Mouse (Mus musculus): Measurements from ENCODE around the gene Bank1. TPM values are rescaled to one million over a fixed set of nuclear protein-coding genes. Genes with fewer than 3 reads are reported as not detected.
"Not testable (repeated sequence)": the region's sequence is repeated elsewhere in the genome, so short reads cannot be mapped to it uniquely, and the experiment has no call there.

The Bank1 gene
- 1 to 10 TPM in 1 of 2 experiments, under 1 TPM in 1; 0.93 to 1.3 TPM for total RNA-seq (2021)
- long read RNA-seq, experiment 1, partial matches to known transcripts = 1 of 1 reads
- long read RNA-seq, experiment 1, other reads (novel, unspliced or antisense) = 0 of 1 reads
- long read RNA-seq, experiment 2, partial matches to known transcripts = 0 of 1 reads
- long read RNA-seq, experiment 2, other reads (novel, unspliced or antisense) = 1 of 1 reads

GRCm38 (mm10) chr3:136325783-136326182 is at the start of gene Bank1:
Gene Bank1, minus strand, starts transcription at chr3:136326066.
- intact Hi-C loops (cut with DNase I) = no loop called here
- peak; percentile 31 to 34 for DNase-seq

- intact Hi-C loops (cut with DNase I) = no loop called here
- no peak for DNase-seq
Observed at GRCm38 (mm10) chr3:136369916-136370315, 44.0 kb upstream of the Bank1 start.

DNA sequence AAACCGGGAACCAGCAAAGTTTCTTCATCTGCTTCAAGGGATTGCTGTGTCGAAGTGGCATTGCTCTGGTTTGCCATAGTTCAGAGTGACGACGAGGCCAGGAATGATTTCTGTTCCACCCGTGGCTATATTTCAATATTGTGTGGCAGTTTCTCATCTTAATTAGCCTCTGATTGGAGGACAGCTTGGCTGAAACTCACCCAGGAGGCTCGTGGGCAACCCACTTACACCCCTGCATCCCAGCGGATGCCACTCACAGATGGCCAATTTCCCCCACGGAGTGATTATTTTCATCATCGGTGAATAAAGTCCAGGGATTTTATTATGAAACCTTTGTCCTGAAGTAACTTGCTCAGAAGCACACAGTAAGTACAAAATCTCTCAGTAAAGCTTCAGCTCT is 43.6 kb upstream of the Bank1 start:
- no peak for DNase-seq
- intact Hi-C loops (cut with DNase I) = no loop called here

- DNase-seq = no peak
- intact Hi-C loops (cut with DNase I) = no loop called here
Observed at GRCm38 (mm10) chr3:136368505-136368999, 42.7 kb upstream of the Bank1 start.

DNA sequence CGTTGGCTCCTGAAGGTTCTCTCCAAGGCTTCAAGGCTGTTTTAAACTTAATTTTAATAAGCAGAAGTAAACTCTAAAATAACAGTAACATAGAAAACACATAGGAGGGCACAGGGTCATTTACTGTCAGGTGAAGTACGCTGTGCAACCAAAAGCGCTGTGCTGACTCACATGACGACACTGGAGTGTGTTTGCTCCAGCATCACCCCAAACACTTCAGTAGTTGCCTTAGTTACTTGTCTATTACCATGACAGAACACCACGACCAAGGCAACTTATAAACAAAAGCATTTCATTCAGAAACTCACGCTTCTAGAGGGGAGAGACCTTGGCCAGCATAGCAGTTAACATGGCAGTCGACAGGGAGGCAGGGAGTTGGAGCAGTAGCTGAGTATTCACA is 23.8 kb upstream of the Bank1 start:
- intact Hi-C loops (cut with DNase I) = no loop called here
- DNase-seq = no peak

DNA sequence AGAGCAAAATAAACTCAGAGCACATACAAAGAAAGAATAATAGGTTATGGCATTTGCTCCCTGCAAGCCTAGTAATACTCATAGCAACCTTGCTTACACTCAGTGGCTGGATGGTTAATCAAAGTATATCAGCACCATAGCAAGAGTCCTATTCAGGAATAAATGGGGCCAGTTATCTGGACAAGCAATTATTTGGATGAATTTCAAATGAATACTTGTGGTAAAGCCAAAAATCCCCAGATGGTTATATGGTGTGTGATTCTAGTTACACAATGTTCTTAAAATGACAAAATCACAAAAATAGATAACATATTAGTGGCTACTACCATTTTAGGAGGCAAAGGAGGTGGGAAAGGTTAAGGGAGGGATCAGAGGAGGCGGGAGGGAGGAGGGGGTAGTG is 22.7 kb upstream of the Bank1 start:
- no peak for DNase-seq
- intact Hi-C loops (cut with DNase I) = no loop called here

DNA sequence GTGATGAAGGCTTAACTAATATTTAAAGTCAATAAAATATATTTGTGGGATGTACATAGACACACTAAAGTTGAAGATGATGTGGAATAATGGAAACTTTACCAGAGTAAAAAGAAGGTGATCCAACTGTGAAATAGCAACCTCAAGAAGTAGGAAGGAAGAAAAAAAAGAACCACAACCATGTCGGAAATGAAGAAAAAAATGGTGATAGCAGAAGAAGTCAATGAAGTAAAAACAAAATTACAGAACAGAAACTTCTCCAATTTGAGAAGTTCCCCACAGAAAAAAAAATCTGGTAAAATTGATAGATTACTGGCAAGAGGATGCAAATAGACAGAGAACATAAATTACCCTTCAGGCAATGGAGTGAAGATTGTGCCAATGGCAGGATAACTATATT is 21.4 kb upstream of the Bank1 start:
- DNase-seq = no peak

DNA sequence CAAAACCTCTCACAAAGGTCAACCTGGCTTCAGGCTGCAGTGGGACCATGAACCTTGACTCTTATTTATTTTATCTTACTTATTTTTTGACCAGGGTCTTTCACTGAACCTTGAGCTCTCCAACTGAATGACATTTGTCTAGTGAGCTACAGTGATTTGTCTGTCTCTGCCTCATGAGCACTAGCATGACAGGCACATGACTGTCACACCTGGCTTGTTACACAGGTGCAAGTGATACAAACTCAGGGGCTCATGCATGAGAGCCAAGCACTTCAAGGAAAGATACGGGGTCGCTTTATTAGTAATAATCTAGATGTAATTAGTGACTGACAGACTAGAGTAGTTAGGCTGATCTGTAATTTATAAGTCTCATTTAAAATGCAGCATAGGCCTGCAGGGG is 16.0 kb upstream of the Bank1 start:
- intact Hi-C loops (cut with DNase I) = no loop called here
- no peak for DNase-seq

More for the DNA sequence above, 21.4 kb upstream of the Bank1 start:
- intact Hi-C loops (cut with DNase I) = no loop called here

DNA sequence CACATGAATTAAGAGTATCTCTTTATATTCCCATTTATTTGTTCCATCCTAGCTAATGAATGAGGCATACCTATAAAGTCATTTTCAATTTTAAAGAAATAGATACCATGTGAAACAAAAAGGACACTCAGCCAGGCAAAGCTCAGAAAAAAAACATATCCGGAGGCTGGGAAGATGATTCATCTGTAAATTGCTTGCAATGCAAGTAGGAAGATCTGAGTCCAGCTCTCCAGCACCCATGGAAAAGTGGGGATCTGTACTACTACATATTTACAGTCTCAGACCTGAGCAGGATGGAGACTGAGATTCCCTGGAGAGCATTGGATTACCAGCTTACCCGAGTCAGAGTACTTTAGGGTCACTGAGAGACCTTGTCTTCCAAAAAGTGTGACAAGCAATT is 14.0 kb upstream of the Bank1 start:
- DNase-seq = no peak
- intact Hi-C loops (cut with DNase I) = no loop called here

DNA sequence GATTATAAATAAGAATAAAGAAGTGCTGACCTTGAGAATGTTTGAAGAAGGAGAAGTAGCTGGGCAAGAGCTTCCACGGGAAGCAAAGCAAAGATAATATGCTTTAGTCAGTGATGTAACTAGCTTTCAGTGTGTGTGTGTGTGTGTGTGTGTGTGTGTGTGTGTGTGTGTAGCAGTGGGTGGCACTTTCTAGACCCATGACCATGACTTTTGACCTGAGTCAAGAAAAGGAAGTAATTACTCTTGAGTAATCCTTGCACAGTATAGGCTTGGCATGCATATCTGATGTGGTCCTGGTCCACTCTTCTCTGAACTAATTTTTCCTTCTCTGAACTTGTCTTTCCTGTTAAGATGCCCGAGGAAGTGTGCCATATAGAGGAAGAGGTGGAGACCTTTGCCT is 5.3 kb upstream of the Bank1 start:
- no peak for DNase-seq
- intact Hi-C loops (cut with DNase I) = no loop called here

GRCm38 (mm10) chr3:136330043-136330442 is 4.2 kb upstream of the Bank1 start:
- no peak for DNase-seq
- intact Hi-C loops (cut with DNase I) = no loop called here

DNA sequence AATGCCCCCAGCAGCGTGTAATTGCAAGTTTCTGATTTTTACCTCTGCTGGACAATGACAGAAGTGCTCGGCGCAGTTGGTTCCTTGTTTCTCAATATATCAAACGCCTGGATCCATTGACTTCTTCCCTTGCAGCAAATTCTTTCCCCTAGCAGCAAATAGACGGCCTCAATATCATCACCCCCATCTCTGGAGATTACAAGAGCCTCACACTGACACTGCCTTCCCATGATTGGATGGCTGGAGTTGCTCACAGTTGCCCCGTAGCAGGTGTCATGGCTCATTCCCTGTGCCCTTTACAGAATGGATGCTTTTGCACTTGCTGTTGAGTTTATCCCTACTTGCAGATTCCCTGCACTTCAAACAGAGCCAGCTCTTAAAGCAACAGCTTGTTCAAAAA is 3.3 kb upstream of the Bank1 start:
- DNase-seq = no peak
- intact Hi-C loops (cut with DNase I) = no loop called here

DNA sequence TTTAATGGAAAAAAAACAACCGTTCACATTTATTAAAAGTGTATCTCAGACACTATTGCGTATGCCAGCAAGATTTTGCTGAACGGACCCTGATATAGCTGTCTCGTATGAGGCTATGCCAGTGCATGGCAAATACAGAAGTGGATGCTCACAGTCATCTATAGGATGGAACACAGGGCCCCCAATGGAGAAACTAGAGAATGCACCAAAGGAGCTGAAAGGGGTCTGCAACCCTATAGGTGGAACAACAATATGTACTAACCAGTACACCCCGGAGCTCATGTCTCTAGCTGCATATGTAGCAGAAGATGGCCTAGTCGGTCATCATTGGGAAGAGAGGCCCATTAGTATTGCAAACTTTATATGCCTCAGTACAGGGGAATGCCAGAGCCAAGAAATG is 1.1 kb downstream of the Bank1 start:
- DNase-seq; intact Hi-C loops (cut with DNase I): not testable (repeated sequence)

GRCm38 (mm10) chr3:136321936-136322335 is 3.9 kb downstream of the Bank1 start:
- intact Hi-C loops (cut with DNase I) = no loop called here
- no peak for DNase-seq

DNA sequence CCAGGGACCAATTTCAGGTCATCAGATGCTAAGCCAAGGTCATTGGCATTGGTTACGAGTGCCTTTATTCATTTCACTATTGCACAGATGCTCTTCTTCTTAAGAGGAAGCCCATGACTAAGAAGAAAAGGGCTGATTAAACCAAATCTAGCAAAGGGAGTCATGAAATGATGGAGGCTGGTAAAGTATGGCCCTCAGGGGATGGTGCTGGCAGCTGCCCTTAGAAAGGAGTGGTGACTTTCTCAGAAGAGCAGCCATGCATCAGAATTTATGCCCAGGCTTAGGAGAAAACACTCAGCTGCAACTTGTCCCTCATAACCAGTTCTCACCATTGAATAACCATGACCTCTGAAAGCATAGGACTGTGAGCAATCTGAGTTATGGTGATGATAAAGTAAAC is 17.4 kb downstream of the Bank1 start:
- intact Hi-C loops (cut with DNase I) = no loop called here
- no peak for DNase-seq

GRCm38 (mm10) chr3:136306564-136307158 is 19.2 kb downstream of the Bank1 start:
- intact Hi-C loops (cut with DNase I) = no loop called here
- no peak for DNase-seq

GRCm38 (mm10) chr3:136302541-136302940 is 23.3 kb downstream of the Bank1 start:
- DNase-seq = no peak
- intact Hi-C loops (cut with DNase I) = no loop called here

DNA sequence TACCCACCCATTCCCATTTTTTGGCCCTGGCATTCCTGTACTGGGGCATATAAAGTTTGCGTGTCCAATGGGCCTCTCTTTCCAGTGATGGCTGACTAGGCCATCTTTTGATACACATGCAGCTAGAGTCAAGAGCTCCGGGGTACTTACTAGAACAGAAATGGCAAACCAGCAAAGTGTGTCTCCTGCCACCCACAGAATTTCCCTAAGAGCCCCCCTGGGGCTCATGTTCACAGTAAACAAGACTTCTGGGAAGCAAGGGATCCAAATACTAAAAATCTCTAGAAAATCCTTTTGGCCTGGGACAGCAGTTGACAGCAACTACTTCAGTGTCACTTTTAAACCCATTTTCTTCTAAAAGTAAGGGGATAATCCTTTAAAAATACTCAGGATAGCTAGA is 25.1 kb downstream of the Bank1 start:
- intact Hi-C loops (cut with DNase I); DNase-seq: not testable (repeated sequence)

DNA sequence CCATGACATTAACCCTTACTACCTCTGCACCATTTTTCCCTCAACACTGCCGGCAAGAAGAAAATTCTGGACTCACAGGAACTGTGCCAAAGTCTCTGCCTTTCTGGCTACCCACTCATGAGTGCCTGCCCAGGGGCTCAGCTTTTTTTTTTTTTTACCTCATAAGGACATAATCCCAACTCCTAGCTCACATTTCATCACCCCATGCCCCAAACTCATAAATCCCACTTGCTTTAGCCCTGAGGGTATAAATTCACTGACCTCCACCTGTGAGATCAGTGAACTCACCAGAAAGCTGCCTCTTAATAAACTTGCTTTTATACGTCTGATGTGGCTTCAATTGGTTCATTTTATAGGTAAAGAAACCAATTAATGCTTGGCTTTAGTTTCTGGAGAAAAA is 28.5 kb downstream of the Bank1 start:
- no peak for DNase-seq
- intact Hi-C loops (cut with DNase I) = no loop called here

- DNase-seq = no peak
- intact Hi-C loops (cut with DNase I) = no loop called here
Observed at GRCm38 (mm10) chr3:136295250-136295649, 30.6 kb downstream of the Bank1 start.

GRCm38 (mm10) chr3:136287883-136288282 is 38.0 kb downstream of the Bank1 start:
- DNase-seq = no peak
- intact Hi-C loops (cut with DNase I) = no loop called here

DNA sequence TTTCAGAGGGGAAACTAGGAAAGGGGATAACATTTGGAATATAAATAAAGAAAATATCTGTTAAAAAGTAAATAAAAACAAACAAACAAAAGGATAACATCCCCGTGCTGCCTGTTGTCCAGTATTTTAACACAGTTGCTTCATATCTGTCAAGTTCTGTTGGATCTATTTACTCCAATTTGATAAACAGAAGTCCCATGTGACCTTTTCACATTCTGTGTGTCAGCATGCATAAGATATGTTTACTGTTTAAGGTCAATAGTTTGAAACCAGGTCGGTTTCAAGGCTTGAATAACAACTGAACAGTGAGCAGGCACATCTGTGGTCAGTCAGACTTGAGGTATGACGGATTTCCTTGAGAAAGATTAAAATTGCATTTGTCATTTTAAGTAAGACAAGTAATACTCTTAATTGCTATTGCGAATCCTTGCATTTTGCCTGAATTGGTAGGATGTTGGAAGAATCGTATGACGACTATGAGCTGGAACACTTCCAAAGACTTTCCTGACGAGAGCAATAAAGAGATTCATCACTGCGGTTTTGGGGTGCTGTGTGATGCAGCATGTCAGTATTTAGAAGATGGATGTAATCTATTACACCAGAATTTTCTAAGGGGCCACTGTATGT is 60.8 kb downstream of the Bank1 start:
- no peak for DNase-seq
- intact Hi-C loops (cut with DNase I) = no loop called here
